Mouse (Mus musculus): ENCODE measurements at regions not wholly inside any gene's neighbourhood (a gene's known extent, or its start where the extent isn't known, plus 50 kb on each side); places are given as distances from the start of the nearest gene placed in this dataset.

- in situ Hi-C loops (cut with MboI; ENCODE audit: low sequenced_read_pairs) = no loop called here
Observed at GRCm38 (mm10) chr14:60439106-60439505, 66.0 kb downstream of the Amer2 start.

- in situ Hi-C loops (cut with MboI; ENCODE audit: low sequenced_read_pairs) = no loop called here
Observed at GRCm38 (mm10) chr14:60443821-60444551, 70.9 kb downstream of the Amer2 start.

- in situ Hi-C loops (cut with MboI; ENCODE audit: low sequenced_read_pairs) = no loop called here
Observed at GRCm38 (mm10) chr14:60444552-60444937, 71.5 kb downstream of the Amer2 start.

GRCm38 (mm10) chr14:60446037-60446436 is 73.0 kb downstream of the Amer2 start:
- in situ Hi-C loops (cut with MboI; ENCODE audit: low sequenced_read_pairs) = no loop called here

- in situ Hi-C loops (cut with MboI; ENCODE audit: low sequenced_read_pairs) = no loop called here
Observed at GRCm38 (mm10) chr14:60451216-60451615, 78.2 kb downstream of the Amer2 start.

GRCm38 (mm10) chr14:60451684-60452083 is 78.6 kb downstream of the Amer2 start:
- in situ Hi-C loops (cut with MboI; ENCODE audit: low sequenced_read_pairs) = no loop called here

GRCm38 (mm10) chr14:60456767-60457166 is 83.7 kb downstream of the Amer2 start:
- in situ Hi-C loops (cut with MboI; ENCODE audit: low sequenced_read_pairs) = no loop called here

GRCm38 (mm10) chr14:60484996-60485888 is 112.2 kb downstream of the Amer2 start:
- in situ Hi-C loops (cut with MboI; ENCODE audit: low sequenced_read_pairs) = no loop called here

GRCm38 (mm10) chr14:60485889-60486274 is 112.8 kb downstream of the Amer2 start:
- in situ Hi-C loops (cut with MboI; ENCODE audit: low sequenced_read_pairs) = no loop called here

- in situ Hi-C loops (cut with MboI; ENCODE audit: low sequenced_read_pairs) = no loop called here
Observed at GRCm38 (mm10) chr14:60486278-60486935, 113.3 kb downstream of the Amer2 start.

GRCm38 (mm10) chr14:60489111-60489510 is 116.1 kb downstream of the Amer2 start:
- in situ Hi-C loops (cut with MboI; ENCODE audit: low sequenced_read_pairs) = no loop called here

- in situ Hi-C loops (cut with MboI; ENCODE audit: low sequenced_read_pairs) = no loop called here
Observed at GRCm38 (mm10) chr14:60490886-60491285, 117.8 kb downstream of the Amer2 start.

- in situ Hi-C loops (cut with MboI; ENCODE audit: low sequenced_read_pairs) = no loop called here
Observed at GRCm38 (mm10) chr14:60495441-60495840, 122.4 kb downstream of the Amer2 start.

- in situ Hi-C loops (cut with MboI; ENCODE audit: low sequenced_read_pairs) = no loop called here
Observed at GRCm38 (mm10) chr14:60502552-60502951, 129.5 kb downstream of the Amer2 start.

GRCm38 (mm10) chr14:60505066-60505465 is 128.7 kb upstream of the Spata13 start:
- in situ Hi-C loops (cut with MboI; ENCODE audit: low sequenced_read_pairs) = no loop called here

- in situ Hi-C loops (cut with MboI; ENCODE audit: low sequenced_read_pairs) = no loop called here
Observed at GRCm38 (mm10) chr14:60506296-60506695, 127.5 kb upstream of the Spata13 start.

- in situ Hi-C loops (cut with MboI; ENCODE audit: low sequenced_read_pairs) = loop anchor here (10.0 kb wide), 1 partner anchor 251 kb away; the partner anchor contains the start of gene C1qtnf9
Observed at GRCm38 (mm10) chr14:60513560-60513959, 120.2 kb upstream of the Spata13 start.

- in situ Hi-C loops (cut with MboI; ENCODE audit: low sequenced_read_pairs) = loop anchor here (5.0 to 10.0 kb wide), 2 partner anchors 172 to 250 kb away; partner anchors contain the start of gene C1qtnf9
Observed at GRCm38 (mm10) chr14:60515094-60515786, 118.6 kb upstream of the Spata13 start.

- in situ Hi-C loops (cut with MboI; ENCODE audit: low sequenced_read_pairs) = loop anchor here (5.0 to 10.0 kb wide), 2 partner anchors 169 to 247 kb away; partner anchors contain the start of gene C1qtnf9
Observed at GRCm38 (mm10) chr14:60517891-60518290, 115.9 kb upstream of the Spata13 start.

GRCm38 (mm10) chr14:60523010-60523409 is 110.8 kb upstream of the Spata13 start:
- in situ Hi-C loops (cut with MboI; ENCODE audit: low sequenced_read_pairs) = no loop called here

- in situ Hi-C loops (cut with MboI; ENCODE audit: low sequenced_read_pairs) = no loop called here
Observed at GRCm38 (mm10) chr14:60524869-60525268, 108.9 kb upstream of the Spata13 start.
